Mouse (Mus musculus): ENCODE measurements at regions not wholly inside any gene's neighbourhood (a gene's known extent, or its start where the extent isn't known, plus 50 kb on each side); places are given as distances from the start of the nearest gene placed in this dataset.

- ATAC-seq (ENCODE audit: low TSS enrichment), result no peak
Observed at GRCm38 (mm10) chr4:52666768-52667480, 70.8 kb downstream of the Toporsl start.

DNA sequence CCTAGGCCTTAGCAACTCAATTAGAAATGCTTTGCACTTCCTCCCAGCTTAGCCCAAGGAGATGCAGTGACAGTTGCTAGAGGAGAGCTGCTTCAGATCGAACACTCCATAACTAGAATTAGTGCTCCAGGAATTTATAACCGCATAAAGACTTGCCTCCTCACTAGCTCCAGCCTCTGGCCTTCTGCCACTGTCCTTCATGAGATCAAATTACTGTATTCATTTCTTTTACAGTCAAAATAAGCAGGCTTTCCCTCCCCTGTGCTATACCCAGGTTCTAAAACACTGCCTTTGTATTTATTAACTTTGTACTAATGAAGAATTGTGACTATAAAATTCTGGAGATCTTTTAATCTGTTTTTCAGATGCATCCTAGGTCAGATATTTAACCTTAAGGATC, 104.8 kb upstream of the Olfr275 start:
- no peak for ATAC-seq (ENCODE audit: low TSS enrichment)

DNA sequence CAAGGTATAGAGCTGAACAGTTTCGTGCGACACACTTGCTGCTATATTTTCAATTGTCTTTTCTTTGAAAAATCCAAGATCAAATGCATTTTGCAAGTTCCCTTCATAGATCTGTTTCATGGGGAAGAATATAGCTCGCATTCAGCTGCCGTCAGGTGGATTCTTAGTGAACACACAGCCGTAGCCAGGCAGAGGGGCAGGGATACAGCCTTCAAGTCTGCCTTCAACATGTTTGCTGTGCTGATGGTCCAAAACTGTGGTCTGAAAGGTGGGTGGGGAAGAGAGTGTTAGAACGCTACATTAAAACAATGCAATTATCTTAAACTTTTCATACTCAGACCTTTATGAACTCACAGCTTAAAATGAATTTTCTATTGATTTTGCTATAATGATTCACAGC, 88.2 kb upstream of the Olfr275 start:
- peak; percentile 50; the same call in 1 of the 2 replicates for ATAC-seq (ENCODE audit: low TSS enrichment)

GRCm38 (mm10) chr4:52726625-52727297, 87.6 kb upstream of the Olfr275 start:
- ATAC-seq (ENCODE audit: low TSS enrichment), result peak; percentile 91; the same call in 1 of the 2 replicates

DNA sequence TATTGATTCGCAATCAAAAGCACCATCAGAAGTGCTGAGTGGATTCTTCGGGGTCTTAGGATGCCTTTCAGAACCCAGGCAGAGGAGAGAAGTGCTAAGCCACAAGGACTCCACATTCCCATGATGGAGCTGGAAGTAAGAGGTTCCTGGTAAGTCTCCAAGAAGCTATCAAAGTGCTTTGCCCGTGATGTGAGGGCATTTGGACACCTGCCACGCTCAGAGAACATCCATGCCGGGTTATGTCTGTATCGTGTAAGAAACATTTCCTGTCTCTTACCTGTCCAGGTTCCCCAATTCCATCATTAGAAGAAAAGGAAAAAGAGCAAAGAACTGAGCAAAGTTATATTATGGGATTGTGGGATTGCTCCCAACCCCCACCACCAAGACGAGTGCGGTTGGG, 81.3 kb upstream of the Olfr275 start:
- no peak for ATAC-seq (ENCODE audit: low TSS enrichment)

DNA sequence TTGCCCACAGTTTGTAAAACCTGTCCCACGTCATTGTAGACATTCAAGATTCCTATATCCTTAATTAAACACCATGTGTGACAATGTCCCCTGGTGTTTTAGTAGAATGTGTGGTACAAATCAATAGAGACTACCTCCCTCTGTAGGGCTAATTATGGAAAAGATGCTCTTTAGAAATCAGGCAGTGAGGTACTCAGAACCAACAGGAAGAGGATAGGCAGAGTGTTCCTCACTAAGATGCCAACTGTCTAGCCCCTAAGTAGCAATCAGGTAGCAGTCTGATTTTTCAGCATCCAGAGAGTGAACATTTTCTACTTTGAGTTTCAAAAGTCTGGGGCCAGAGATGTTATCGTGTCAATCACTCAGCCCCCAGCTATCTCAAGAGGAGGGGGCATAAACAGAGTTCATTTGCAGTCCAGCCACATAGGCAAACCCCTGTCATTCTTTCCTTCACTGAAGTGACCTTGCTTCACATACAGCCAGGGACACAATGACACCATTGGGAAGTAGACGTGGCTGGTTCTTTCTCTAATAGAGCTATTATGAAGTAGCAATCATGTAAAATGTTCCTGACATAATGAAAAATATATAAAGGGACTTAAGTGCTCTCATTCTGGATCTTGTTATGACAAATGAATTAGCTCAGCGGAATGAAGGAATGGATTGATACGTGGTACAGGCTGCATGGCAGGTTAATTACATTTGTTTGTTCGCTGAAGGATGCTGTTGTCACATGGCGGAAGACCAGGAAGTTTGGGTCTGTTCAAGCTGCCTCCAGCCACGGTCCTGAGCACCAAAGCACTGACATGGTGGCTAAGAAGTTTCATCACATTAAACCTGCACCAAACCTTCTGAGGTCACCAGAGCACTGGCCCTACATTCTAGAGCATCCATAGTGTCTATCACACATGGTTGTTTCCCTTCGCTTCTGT, 74.6 kb upstream of the Olfr275 start:
- no peak for ATAC-seq (ENCODE audit: low TSS enrichment)

DNA sequence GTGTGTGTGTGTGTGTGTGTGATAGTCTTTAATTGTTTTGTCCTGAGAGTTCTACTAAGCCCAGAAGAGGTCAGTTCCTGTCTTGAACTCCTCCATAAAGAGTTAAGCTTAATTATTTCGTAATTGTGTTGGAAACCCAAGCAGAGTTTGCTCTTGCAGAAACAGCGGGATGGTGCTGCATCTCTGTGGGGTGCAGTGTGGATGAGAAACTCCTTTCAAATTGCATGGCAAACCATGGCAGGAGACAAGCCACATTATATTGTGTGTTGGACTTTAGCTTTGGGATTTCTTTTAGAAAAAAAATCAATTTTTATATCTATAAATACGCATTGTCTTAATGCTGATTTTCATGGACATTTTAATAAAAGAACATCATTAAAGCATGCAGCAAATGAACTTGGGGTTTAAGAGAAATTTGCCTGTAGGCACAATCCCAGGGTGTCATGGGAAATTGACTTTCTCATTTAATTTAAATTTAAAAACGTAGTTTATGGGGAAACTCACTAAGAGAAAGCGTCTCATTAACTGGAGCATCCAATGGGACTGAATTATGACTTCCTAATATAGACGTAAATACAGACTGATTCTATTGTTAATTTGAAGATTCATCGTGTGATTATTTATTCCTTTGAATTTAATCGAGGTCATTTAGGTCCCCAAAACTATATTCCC, 61.4 kb upstream of the Olfr275 start:
- no peak for ATAC-seq (ENCODE audit: low TSS enrichment)
